Mouse (Mus musculus) splenic B cell, adult 2 months (primary cell): ENCODE data around the gene Ywhag.

ENCODE experiments used
- DNase-seq: peaks from one replicate; pipeline ENCODE4 v3.0.0-alpha.2; 2011; ENCODE audit warnings: low read depth, low spot score
- H3K27me3 ChIP-seq: 2 replicates; pipeline ENCODE4 v1.6.1; 2012; ENCODE audit warnings: mild to moderate bottlenecking, low read length, moderate library complexity, mixed read lengths; ENCODE audit not compliant: control insufficient read depth, poor library complexity, insufficient read depth, severe bottlenecking
- H3K36me3 ChIP-seq: 2 replicates; pipeline ENCODE4 v1.6.1; 2012; ENCODE audit warnings: mild to moderate bottlenecking, low read length, moderate library complexity, mixed read lengths; ENCODE audit not compliant: control insufficient read depth, poor library complexity, insufficient read depth, severe bottlenecking

The Ywhag gene

DNA sequence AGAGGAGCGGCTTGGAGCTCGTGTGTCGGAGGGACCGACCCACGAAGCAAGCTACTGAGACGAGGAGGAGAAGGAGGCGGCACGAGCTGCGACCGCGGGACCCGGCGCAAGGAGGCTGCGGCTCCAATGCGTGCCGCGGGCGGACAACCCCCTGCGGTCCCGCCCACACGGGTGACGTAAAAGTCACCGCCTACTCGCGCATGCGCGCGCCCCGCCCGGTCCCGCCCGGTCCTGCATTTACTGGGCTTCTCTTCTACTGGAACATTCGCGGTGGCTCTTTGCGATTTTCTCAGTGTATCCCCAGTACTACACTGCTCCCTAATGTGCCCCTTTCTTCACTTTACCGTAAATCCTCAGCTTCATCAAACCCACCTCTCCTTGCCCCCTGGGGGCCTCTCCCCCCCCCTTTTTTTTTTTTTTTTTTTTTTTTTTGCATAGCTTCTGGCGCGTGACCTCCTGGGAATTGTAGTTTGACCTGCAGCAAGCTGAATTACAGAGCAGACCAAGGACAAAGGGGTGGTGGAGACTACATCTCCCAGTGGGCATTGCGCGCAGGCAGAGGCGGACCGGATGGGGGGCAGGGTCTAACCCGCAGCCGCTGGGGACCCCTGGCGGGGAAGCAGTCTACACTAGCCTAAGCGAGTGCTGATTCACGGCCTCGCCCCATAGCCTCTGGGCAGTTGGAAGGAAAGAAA is at the start of gene Ywhag:
TSS of gene Ywhag (minus strand) at position 136 of the 695 bp plus-strand sequence.
- no peaks in the 10 kb centered on the region for H3K27me3 ChIP-seq
- DNase-seq, result peak; percentile 98
- peaks cover 2% of the 10 kb centered on the region; the same call in 1 of the 2 replicates for H3K36me3 ChIP-seq

- peak; percentile 74 for DNase-seq
- H3K36me3 ChIP-seq, result no peaks in the 10 kb centered on the region
- H3K27me3 ChIP-seq, result no peaks in the 10 kb centered on the region
Measured at GRCm38 (mm10) chr5:135982398-135982797, 48.0 kb upstream of the Ywhag start.

DNA sequence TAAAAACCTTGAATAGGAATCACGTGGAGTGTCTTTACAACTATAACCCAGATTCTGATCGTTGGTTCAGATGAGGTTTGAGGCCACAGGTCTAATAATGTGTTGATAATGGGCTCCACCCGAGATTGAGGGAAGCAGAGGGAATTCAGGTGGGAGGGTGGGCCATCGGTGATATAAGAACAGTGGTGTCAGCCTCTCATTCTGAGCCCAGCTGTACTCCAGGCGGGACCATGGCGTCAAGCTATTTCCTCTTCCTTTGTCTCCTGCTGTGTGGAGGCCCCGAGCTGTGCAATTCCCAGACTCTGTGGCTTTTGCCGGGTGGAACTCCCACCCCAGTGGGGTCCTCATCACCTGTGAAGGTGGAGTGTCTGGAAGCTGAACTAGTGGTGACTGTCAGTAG is 45.5 kb upstream of the Ywhag start, which contains the start of gene Zp3:
TSS of gene Zp3 (plus strand) at position 196 of the 400 bp plus-strand sequence.
- Histone ChIP-seq H3K27me3 (no peaks in the 10 kb centered on the region), H3K36me3 (no peaks in the 10 kb centered on the region)
- DNase-seq, result no peak

- Histone ChIP-seq H3K27me3 (no peaks in the 10 kb centered on the region), H3K36me3 (no peaks in the 10 kb centered on the region)
- DNase-seq, result no peak
Measured at GRCm38 (mm10) chr5:135979381-135979780, 45.0 kb upstream of the Ywhag start.

DNA sequence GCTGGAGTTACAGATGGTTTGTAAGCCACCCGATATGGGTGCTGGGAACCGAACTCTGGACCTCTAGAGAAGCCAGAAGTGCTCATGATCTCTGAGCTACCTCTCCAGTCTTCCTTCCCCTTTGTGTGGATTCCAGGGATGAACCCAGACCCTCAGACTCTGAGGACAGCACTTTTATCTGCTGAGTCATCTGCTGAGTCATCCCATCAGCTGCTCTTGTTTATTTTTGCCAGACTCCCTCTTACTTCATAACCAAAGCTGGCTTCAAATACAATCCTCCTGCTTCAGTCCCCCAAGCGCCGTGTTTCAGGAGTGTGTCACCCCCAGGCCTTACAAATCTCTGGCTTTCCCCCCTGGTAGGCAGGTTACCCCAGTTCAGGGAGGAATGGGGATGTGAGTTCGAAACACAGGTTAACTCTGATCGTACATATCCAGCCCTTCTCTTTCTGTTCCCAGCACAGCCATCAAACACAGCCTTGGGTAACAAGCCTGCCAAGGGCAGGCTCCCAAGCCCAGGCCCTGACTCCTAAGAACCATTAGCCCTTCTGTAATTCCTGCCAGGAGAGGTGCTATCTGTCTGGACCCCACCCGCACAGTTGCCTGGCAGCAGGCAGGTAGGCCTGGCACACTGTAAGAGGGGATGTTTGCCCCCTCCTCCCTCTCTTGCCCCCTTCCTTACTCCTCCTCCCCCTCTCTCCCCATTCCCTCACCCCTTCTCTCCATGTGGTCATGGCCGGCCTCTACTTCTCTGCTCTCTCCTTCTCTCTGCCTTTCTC is 41.7 kb upstream of the Ywhag start:
- no peak for DNase-seq
- Histone ChIP-seq H3K27me3 (no peaks in the 10 kb centered on the region), H3K36me3 (no peaks in the 10 kb centered on the region)

- no peak for DNase-seq
- H3K27me3 ChIP-seq, result no peaks in the 10 kb centered on the region
- H3K36me3 ChIP-seq, result no peaks in the 10 kb centered on the region
Measured at GRCm38 (mm10) chr5:135974365-135974764, 39.9 kb upstream of the Ywhag start, which contains the start of gene Ssc4d. Gene Ssc4d (minus strand): TSS chr5:135974531.

GRCm38 (mm10) chr5:135971876-135972275 is 37.5 kb upstream of the Ywhag start:
- H3K27me3 ChIP-seq, result no peaks in the 10 kb centered on the region
- H3K36me3 ChIP-seq, result no peaks in the 10 kb centered on the region
- DNase-seq, result no peak

- H3K36me3 ChIP-seq, result no peaks in the 10 kb centered on the region
- no peak for DNase-seq
- no peaks in the 10 kb centered on the region for H3K27me3 ChIP-seq
Measured at GRCm38 (mm10) chr5:135970247-135970646, 35.8 kb upstream of the Ywhag start.

DNA sequence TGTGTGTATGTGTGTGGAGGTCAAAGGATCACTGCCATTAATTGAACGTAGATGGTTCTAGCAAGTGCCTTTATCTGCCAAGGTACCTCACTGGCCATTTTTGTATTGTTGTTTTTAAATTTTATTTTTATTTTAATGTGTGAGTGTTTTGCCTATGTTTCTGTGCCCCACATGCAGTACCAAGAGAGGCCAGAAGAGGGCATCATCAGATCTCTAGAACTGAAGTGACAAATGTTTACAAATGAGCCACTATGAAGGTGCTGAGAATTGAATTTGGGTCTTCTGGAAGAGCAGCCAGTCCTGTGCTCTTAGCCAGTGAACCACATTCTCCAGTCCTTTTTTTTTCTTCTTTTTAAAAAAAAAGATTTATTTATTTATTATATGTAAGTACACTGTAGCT is 34.4 kb upstream of the Ywhag start:
- Histone ChIP-seq H3K27me3 (no peaks in the 10 kb centered on the region), H3K36me3 (no peaks in the 10 kb centered on the region)
- DNase-seq, result peak; percentile 84

GRCm38 (mm10) chr5:135966866-135967265 is 32.5 kb upstream of the Ywhag start:
- peak; percentile 64 for DNase-seq
- no peaks in the 10 kb centered on the region for H3K36me3 ChIP-seq
- no peaks in the 10 kb centered on the region for H3K27me3 ChIP-seq

- H3K36me3 ChIP-seq, result no peaks in the 10 kb centered on the region
- H3K27me3 ChIP-seq, result no peaks in the 10 kb centered on the region
- peak; percentile 50 for DNase-seq
Measured at GRCm38 (mm10) chr5:135965501-135965930, 31.1 kb upstream of the Ywhag start.

DNA sequence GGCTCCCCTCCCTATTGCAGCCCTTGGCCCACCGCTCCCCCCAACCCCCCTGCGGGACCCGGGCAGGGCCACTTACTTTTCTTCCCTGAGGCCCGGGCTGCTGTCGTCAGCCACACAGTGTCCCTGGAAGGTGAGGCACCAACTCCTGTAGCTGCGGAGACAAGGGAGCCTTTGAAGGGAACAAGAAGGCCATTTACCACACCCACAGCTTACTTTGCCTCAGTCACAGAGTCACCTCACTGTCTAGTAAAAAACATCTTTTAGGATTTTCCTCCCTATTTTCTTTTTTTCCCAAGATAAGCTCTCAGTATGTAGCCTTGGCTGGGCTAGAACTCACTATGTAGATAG is 28.8 kb upstream of the Ywhag start:
- no peaks in the 10 kb centered on the region for H3K36me3 ChIP-seq
- no peaks in the 10 kb centered on the region for H3K27me3 ChIP-seq
- no peak for DNase-seq

DNA sequence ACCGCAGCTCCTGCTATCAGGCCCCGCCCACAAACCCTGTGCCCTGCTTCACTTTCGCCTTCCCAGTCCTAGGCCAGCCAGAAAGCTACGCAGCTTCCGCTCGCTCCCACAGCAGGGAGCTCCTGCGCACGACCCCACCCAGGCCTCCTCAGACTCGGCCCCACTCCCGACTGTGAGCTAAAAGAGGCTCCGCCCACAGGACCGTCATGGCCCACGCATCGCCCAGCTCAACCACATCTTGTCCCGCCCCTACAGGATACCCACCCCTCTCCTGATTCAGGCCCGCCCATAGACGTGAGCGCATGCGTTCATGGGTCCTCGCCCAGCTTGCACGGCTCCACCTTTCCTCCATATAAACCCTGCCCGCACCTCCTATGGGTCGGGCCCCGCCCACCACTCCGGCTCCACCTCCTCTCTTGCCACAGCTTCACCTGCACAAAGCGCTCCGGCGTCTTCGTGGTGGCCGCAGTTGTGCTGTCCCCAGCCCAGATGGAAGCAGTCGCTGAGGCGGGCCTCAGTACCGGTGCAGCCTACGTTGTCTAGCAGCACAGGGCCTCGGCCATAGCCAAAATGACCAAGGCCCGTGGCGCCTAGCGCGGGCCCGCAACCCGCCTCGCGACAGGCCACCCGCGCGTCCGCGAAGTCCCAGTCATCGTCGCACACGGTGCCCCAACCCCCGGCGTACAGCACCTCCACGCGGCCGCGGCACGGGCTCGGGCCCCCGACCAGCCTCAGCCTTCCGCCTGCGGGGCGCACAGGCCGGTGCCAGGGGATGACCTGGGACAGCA is 28.3 kb upstream of the Ywhag start:
- DNase-seq, result peak; percentile 100
- H3K27me3 ChIP-seq, result no peaks in the 10 kb centered on the region
- no peaks in the 10 kb centered on the region for H3K36me3 ChIP-seq

DNA sequence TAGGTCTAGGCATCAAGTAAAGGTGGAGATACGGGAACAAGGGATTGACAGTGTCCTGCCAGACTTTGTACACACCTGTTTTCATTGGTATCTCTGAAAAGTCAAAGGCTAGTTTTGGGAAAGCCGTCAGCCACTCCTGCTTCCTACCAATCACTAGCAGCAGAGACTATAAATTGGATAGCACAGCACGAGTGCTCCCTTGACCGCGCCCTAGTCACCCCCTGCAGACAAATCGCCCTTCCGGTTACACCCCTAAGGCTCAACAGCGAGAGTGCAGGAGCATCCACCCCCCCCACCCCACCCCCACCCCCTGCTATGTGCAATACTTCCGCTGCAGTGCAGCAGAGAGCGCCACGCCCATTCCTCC is 27.7 kb upstream of the Ywhag start:
- no peaks in the 10 kb centered on the region for H3K27me3 ChIP-seq
- H3K36me3 ChIP-seq, result no peaks in the 10 kb centered on the region
- DNase-seq, result no peak
